Mouse (Mus musculus) liver, embryonic 14.5 days (tissue): ENCODE measurements at regions not wholly inside any gene's neighbourhood (a gene's known extent, or its start where the extent isn't known, plus 50 kb on each side); places are given as distances from the start of the nearest gene placed in this dataset.

Experiments
- CTCF ChIP-seq: IDR thresholded peaks from 2 replicates; pipeline ENCODE4 v1.5.1; 2016; ENCODE audit warnings: antibody characterized with exemption, low read depth, control low read depth
- EP300 ChIP-seq: IDR thresholded peaks from 2 replicates; pipeline ENCODE4 v1.6.1; 2016; ENCODE audit warnings: antibody characterized with exemption, low read depth

GRCm38 (mm10) chr13:69226538-69226937 lies 227.2 kb upstream of the Adcy2 start:
- TF ChIP-seq CTCF (no peak), EP300 (no peak)
